Mouse (Mus musculus) CH12.LX (cell line): ENCODE results near the gene Tns3. TPM values are rescaled to one million over a fixed set of nuclear protein-coding genes. Genes with fewer than 3 reads are reported as not detected.
A peak's percentile ranks its signal among the peaks of the same experiment; 100 is the strongest.

Experiments
- DNase-seq: peaks from one replicate; pipeline ENCODE4 v3.0.0-alpha.2; 2013; ENCODE audit errors: extremely low read depth
- H3K27ac ChIP-seq: 2 replicates; pipeline ENCODE4 v1.5.1; 2012; ENCODE audit warnings: low read depth, mild to moderate bottlenecking, control low read depth, moderate library complexity; ENCODE audit not compliant: insufficient read depth
- H3K27me3 ChIP-seq: replicated peaks from 2 replicates; pipeline ENCODE3; 2012; ENCODE audit warnings: inconsistent platforms
- H3K36me3 ChIP-seq, 2 experiments: replicated peaks in 1 of 2; 2 replicates each; pipeline versions ENCODE3 to v1.6.1; 2012; ENCODE audit warnings: inconsistent platforms in 1 of 2, low read length in 1 of 2, mild to moderate bottlenecking in 1 of 2, mixed read lengths in 1 of 2, moderate library complexity in 1 of 2; ENCODE audit not compliant: control insufficient read depth in 1 of 2, insufficient read depth in 1 of 2
- H3K4me1 ChIP-seq, 2 experiments: 2 replicates each; pipeline ENCODE4 v1.6.1; 2012; ENCODE audit warnings: inconsistent platforms in 1 of 2, moderate library complexity in 1 of 2; ENCODE audit not compliant: insufficient read depth in 2 of 2, control insufficient read depth in 1 of 2
- H3K4me2 ChIP-seq: 2 replicates; pipeline ENCODE4 v1.6.1; 2012; ENCODE audit warnings: low read depth, mild to moderate bottlenecking, control low read depth; ENCODE audit not compliant: poor library complexity, insufficient read depth, severe bottlenecking
- H3K4me3 ChIP-seq, 3 experiments: fragments of 150-350 bp in 1 of 3; sonication (generic) in 1 of 3; replicated peaks in 1 of 3; 2 replicates each; pipeline versions ENCODE3 to v1.5.1; 2011 to 2012; ENCODE audit warnings: low read depth in 2 of 3, low read length in 2 of 3, mild to moderate bottlenecking in 2 of 3, moderate library complexity in 2 of 3, control low read depth in 1 of 3, improper control_type of control experiment in 1 of 3, inconsistent platforms in 1 of 3, mixed read lengths in 1 of 3; ENCODE audit not compliant: poor library complexity in 1 of 3
- H3K79me2 ChIP-seq: replicated peaks from 2 replicates; pipeline ENCODE4 v1.6.1; 2012; ENCODE audit warnings: mild to moderate bottlenecking, moderate library complexity; ENCODE audit not compliant: control insufficient read depth, poor library complexity, insufficient read depth, severe bottlenecking; ENCODE audit errors: extremely low read depth
- H3K9ac ChIP-seq: 2 replicates; pipeline ENCODE4 v1.6.1; 2012; ENCODE audit warnings: low read depth, mild to moderate bottlenecking, control low read depth, moderate library complexity; ENCODE audit not compliant: insufficient read depth
- H3K9me3 ChIP-seq: replicated peaks from 2 replicates; pipeline ENCODE3; 2012; ENCODE audit warnings: low read length, inconsistent platforms, mixed read lengths
- BHLHE40 ChIP-seq: IDR thresholded peaks from 2 replicates; pipeline ENCODE4 v1.6.1; 2011; ENCODE audit warnings: mild to moderate bottlenecking, low read depth, low read length, improper control_type of control experiment
- CHD1 ChIP-seq: IDR thresholded peaks from 2 replicates; pipeline ENCODE4 v1.6.1; 2012; ENCODE audit warnings: low read depth, low read length, improper control_type of control experiment, inconsistent platforms
- E2F4 ChIP-seq: IDR thresholded peaks from 2 replicates; pipeline ENCODE4 v1.6.1; 2011; ENCODE audit warnings: low read depth, low read length, improper control_type of control experiment; ENCODE audit not compliant: insufficient replicate concordance
- EP300 ChIP-seq: IDR thresholded peaks from 2 replicates; pipeline ENCODE4 v1.6.1; 2011; ENCODE audit warnings: low read length, improper control_type of control experiment
- ETS1 ChIP-seq: conservative IDR thresholded peaks from 2 replicates; pipeline ENCODE4 v1.6.1; 2012; ENCODE audit warnings: low read depth, mild to moderate bottlenecking, inconsistent platforms, low read length, improper control_type of control experiment, moderate library complexity
- GABPA ChIP-seq: IDR thresholded peaks from 2 replicates; pipeline ENCODE4 v1.6.1; 2012; ENCODE audit warnings: low read depth, low read length, improper control_type of control experiment, inconsistent platforms; ENCODE audit not compliant: insufficient replicate concordance
- IRF4 ChIP-seq: IDR thresholded peaks from 2 replicates; pipeline ENCODE4 v1.6.1; 2014; ENCODE audit warnings: low read depth, mild to moderate bottlenecking, inconsistent platforms, low read length, improper control_type of control experiment
- KAT2A ChIP-seq: IDR thresholded peaks from 2 replicates; pipeline ENCODE4 v1.6.1; 2012; ENCODE audit warnings: low read length, improper control_type of control experiment, inconsistent platforms; ENCODE audit not compliant: insufficient replicate concordance
- MAZ ChIP-seq: IDR thresholded peaks from 2 replicates; pipeline ENCODE4 v1.6.1; 2012; ENCODE audit warnings: low read depth, mild to moderate bottlenecking, inconsistent platforms, low read length, improper control_type of control experiment, moderate library complexity
- MYC ChIP-seq: IDR thresholded peaks from 2 replicates; pipeline ENCODE4 v1.6.1; 2011; ENCODE audit warnings: low read depth, mild to moderate bottlenecking, improper control_type of control experiment, low read length
- NRF1 ChIP-seq: IDR thresholded peaks from 2 replicates; pipeline ENCODE4 v1.6.1; 2014; ENCODE audit warnings: low read depth, mild to moderate bottlenecking, inconsistent platforms, low read length, improper control_type of control experiment, moderate library complexity
- POLR2A ChIP-seq: IDR thresholded peaks from 2 replicates; pipeline ENCODE4 v1.6.1; 2011; ENCODE audit warnings: low read depth, mild to moderate bottlenecking, improper control_type of control experiment, low read length
- POLR2AphosphoS2 ChIP-seq: IDR thresholded peaks from 2 replicates; pipeline ENCODE4 v1.6.1; 2011; ENCODE audit warnings: low read depth, low read length, improper control_type of control experiment
- RCOR1 ChIP-seq: conservative IDR thresholded peaks from 2 replicates; pipeline ENCODE4 v1.6.1; 2012; ENCODE audit warnings: low read depth, mild to moderate bottlenecking, inconsistent platforms, low read length, improper control_type of control experiment
- SIN3A ChIP-seq: IDR thresholded peaks from 2 replicates; pipeline ENCODE4 v1.6.1; 2012; ENCODE audit warnings: low read length, improper control_type of control experiment, inconsistent platforms
- TBP ChIP-seq: conservative IDR thresholded peaks from 2 replicates; pipeline ENCODE4 v1.6.1; 2011; ENCODE audit warnings: low read depth, low read length, improper control_type of control experiment
- TCF12 ChIP-seq: IDR thresholded peaks from 2 replicates; pipeline ENCODE4 v1.6.1; 2014; ENCODE audit warnings: low read depth, mild to moderate bottlenecking, inconsistent platforms, low read length, improper control_type of control experiment
- UBTF ChIP-seq: IDR thresholded peaks from 2 replicates; pipeline ENCODE4 v1.6.1; 2012; ENCODE audit warnings: low read depth, mild to moderate bottlenecking, inconsistent platforms, low read length, improper control_type of control experiment, moderate library complexity
- USF1 ChIP-seq: IDR thresholded peaks from 2 replicates; pipeline ENCODE4 v1.6.1; 2014; ENCODE audit warnings: low read depth, mild to moderate bottlenecking, inconsistent platforms, low read length, improper control_type of control experiment
- USF2 ChIP-seq: conservative IDR thresholded peaks from 2 replicates; pipeline ENCODE4 v1.6.1; 2011; ENCODE audit warnings: low read depth, low read length, improper control_type of control experiment
- ZKSCAN1 ChIP-seq: IDR thresholded peaks from 2 replicates; pipeline ENCODE4 v1.6.1; 2012; ENCODE audit warnings: low read depth, inconsistent platforms, low read length, improper control_type of control experiment, borderline replicate concordance
- ZMIZ1 ChIP-seq: IDR thresholded peaks from 2 replicates; pipeline ENCODE4 v1.6.1; 2012; ENCODE audit warnings: low read depth, mild to moderate bottlenecking, inconsistent platforms, low read length, improper control_type of control experiment
- ZNF384 ChIP-seq: IDR thresholded peaks from 2 replicates; pipeline ENCODE4 v1.6.1; 2012; ENCODE audit warnings: low read depth, low read length, improper control_type of control experiment, inconsistent platforms
- dilution Hi-C: fragments of 300-500 bp; cut with MboI; formaldehyde crosslinking; loops from 2 replicates; pipeline ENCODE4 v1.14.3; 2020; ENCODE audit warnings: low sequenced_read_pairs; ENCODE audit not compliant: extremely low pct_unique_long_range_greater_than_20kb, extremely low pct_ligation_motif_present
- in situ Hi-C: fragments of 300-500 bp; cut with MboI; formaldehyde crosslinking; loops from 3 replicates; pipeline ENCODE4 v1.14.3; 2019; ENCODE audit warnings: low sequenced_read_pairs, low pct_ligation_motif_present, low pct_unique_long_range_greater_than_20kb, mixed read lengths
- polyA plus RNA-seq: library from polyadenylated mRNA; unstranded; fragments of >175 nt; gene quantifications from 2 replicates; pipeline ENCODE4 v1.2.1, GENCODE M21; 2012; ENCODE audit warnings: low read depth; ENCODE audit not compliant: insufficient read length
- total RNA-seq, 2 experiments: library from RNA; depleted of rRNA; stranded (reverse); fragments of 300-350 nt in 1 of 2; fragments of >200 nt in 1 of 2; gene quantifications; 2 replicates each; pipeline ENCODE4 v1.2.3; 2012 to 2014

The Tns3 gene
- total and polyA plus RNA-seq, 3 experiments, result 0.03 to 1.3 (median 0.33) TPM

- TF ChIP-seq SIN3A (no peak), ZNF384 (peak; percentile 34; the same call in 1 of the 2 replicates), RCOR1 (no peak), ZKSCAN1 (no peak), BHLHE40 (no peak), IRF4 (peak; percentile 76), TCF12 (no peak)
These were observed 57.2 kb downstream of the Tns3 start (continued) for GRCm38 (mm10) chr11:8607123-8607522.

- Histone ChIP-seq H3K9ac (no peak overlapping the region), H3K36me3 (no peaks in the 10 kb centered on the region), H3K27ac (no peak overlapping the region), H3K9me3 (no peaks in the 10 kb centered on the region), H3K27me3 (no peaks in the 10 kb centered on the region), H3K79me2 (no peaks in the 10 kb centered on the region), H3K4me2 (no peak overlapping the region), H3K4me1 (peaks cover 12 to 39% of the 10 kb centered on the region in 2 experiments), H3K4me3 (no peak overlapping the region)
- dilution Hi-C loops, result no loop called here
- TF ChIP-seq POLR2A, result no peak
- no peak for TF ChIP-seq ZMIZ1
- TF ChIP-seq USF1, result no peak
- peak; percentile 76 for TF ChIP-seq BHLHE40
- TF ChIP-seq POLR2AphosphoS2, result no peak
- no peak for TF ChIP-seq SIN3A
- TF ChIP-seq E2F4, result no peak
- TF ChIP-seq USF2, result no peak
- TF ChIP-seq EP300, result peak; percentile 46; the same call in 1 of the 2 replicates
- no peak for TF ChIP-seq TBP
- no peak for TF ChIP-seq MYC
- TF ChIP-seq NRF1, result no peak
- TF ChIP-seq ZNF384, result no peak
- TF ChIP-seq MAZ, result no peak
- no peak for TF ChIP-seq UBTF
- TF ChIP-seq GABPA, result no peak
- peak; percentile 70 for TF ChIP-seq ETS1
- TF ChIP-seq KAT2A, result no peak
- no peak for TF ChIP-seq IRF4
- TF ChIP-seq CHD1, result no peak
- TF ChIP-seq ZKSCAN1, result no peak
- in situ Hi-C loops, result no loop called here
- peak; percentile 34 for DNase-seq
These were observed 59.4 kb downstream of the Tns3 start for GRCm38 (mm10) chr11:8604789-8605569.
